Mouse (Mus musculus): ENCODE data around the gene 1700034J05Rik.

Gene 1700034J05Rik

GRCm38 (mm10) chr6:146963396-146964150, 9.4 kb upstream of the 1700034J05Rik start:
- DNase-seq (ENCODE audit: low spot score in 2 of 2), result no peak

- DNase-seq (ENCODE audit: low spot score in 2 of 2), result no peak
Observed at GRCm38 (mm10) chr6:146961832-146962481, 7.7 kb upstream of the 1700034J05Rik start.

- DNase-seq (ENCODE audit: low spot score in 2 of 2), result no peak
Observed at GRCm38 (mm10) chr6:146960956-146961355, 6.7 kb upstream of the 1700034J05Rik start.

- no peak for DNase-seq (ENCODE audit: low spot score in 2 of 2)
Observed at GRCm38 (mm10) chr6:146959908-146960680, 5.9 kb upstream of the 1700034J05Rik start.

GRCm38 (mm10) chr6:146958694-146959093, 4.5 kb upstream of the 1700034J05Rik start:
- DNase-seq (ENCODE audit: low spot score in 2 of 2), result no peak

GRCm38 (mm10) chr6:146956961-146957360, 2.7 kb upstream of the 1700034J05Rik start:
- DNase-seq (ENCODE audit: low spot score in 2 of 2), result no peak

- DNase-seq (ENCODE audit: low spot score in 2 of 2), result peak; percentile 71 to 76
Observed at GRCm38 (mm10) chr6:146955896-146956295, 1.7 kb upstream of the 1700034J05Rik start.

GRCm38 (mm10) chr6:146955475-146955874, 1.3 kb upstream of the 1700034J05Rik start:
- DNase-seq (ENCODE audit: low spot score in 2 of 2), result no peak

- DNase-seq (ENCODE audit: low spot score in 2 of 2), result no peak
Observed at GRCm38 (mm10) chr6:146950454-146950832, 3.8 kb downstream of the 1700034J05Rik start.

GRCm38 (mm10) chr6:146949682-146950453, 4.4 kb downstream of the 1700034J05Rik start:
- no peak for DNase-seq (ENCODE audit: low spot score in 2 of 2)

GRCm38 (mm10) chr6:146947186-146947585, 7.0 kb downstream of the 1700034J05Rik start:
- no peak for DNase-seq (ENCODE audit: low spot score in 2 of 2)

- no peak for DNase-seq (ENCODE audit: low spot score in 2 of 2)
Observed at GRCm38 (mm10) chr6:146946327-146947029, 7.7 kb downstream of the 1700034J05Rik start.

- DNase-seq (ENCODE audit: low spot score in 2 of 2), result no peak
Observed at GRCm38 (mm10) chr6:146944830-146945229, 9.4 kb downstream of the 1700034J05Rik start.

- DNase-seq (ENCODE audit: low spot score in 2 of 2), result no peak
Observed at GRCm38 (mm10) chr6:146944009-146944408, 10.2 kb downstream of the 1700034J05Rik start.

- DNase-seq (ENCODE audit: low spot score in 2 of 2), result no peak
Observed at GRCm38 (mm10) chr6:146941505-146942275, 12.5 kb downstream of the 1700034J05Rik start.

- DNase-seq (ENCODE audit: low spot score in 2 of 2), result no peak
Observed at GRCm38 (mm10) chr6:146939026-146939425, 15.2 kb downstream of the 1700034J05Rik start.

- peak in 1 of 2 experiments; percentile 41 for DNase-seq (ENCODE audit: low spot score in 2 of 2)
Observed at GRCm38 (mm10) chr6:146935957-146936356, 18.3 kb downstream of the 1700034J05Rik start.

GRCm38 (mm10) chr6:146933123-146933522, 21.1 kb downstream of the 1700034J05Rik start:
- no peak for DNase-seq (ENCODE audit: low spot score in 2 of 2)

- DNase-seq (ENCODE audit: low spot score in 2 of 2), result no peak
Observed at GRCm38 (mm10) chr6:146929031-146929430, 25.2 kb downstream of the 1700034J05Rik start.

GRCm38 (mm10) chr6:146928108-146928507, 26.1 kb downstream of the 1700034J05Rik start:
- no peak for DNase-seq (ENCODE audit: low spot score in 2 of 2)

Measured in right cerebral cortex, postnatal 10 days (tissue).